Mouse (Mus musculus) ZHBTc4 (cell line): ENCODE results near the gene Clspn.

Source experiments
- DNase-seq: peaks from one replicate; pipeline ENCODE4 v3.0.0-alpha.2; 2011; ENCODE audit warnings: low read depth, low spot score

Clspn gene

GRCm38 (mm10) chr4:126636330-126636729 is 79.6 kb downstream of the Clspn start:
- DNase-seq = no peak

- DNase-seq = no peak
These were observed 80.7 kb downstream of the Clspn start for GRCm38 (mm10) chr4:126637446-126637845.

- DNase-seq = no peak
These were observed 82.6 kb downstream of the Clspn start for GRCm38 (mm10) chr4:126639339-126639738.

GRCm38 (mm10) chr4:126641901-126642300 is 85.2 kb downstream of the Clspn start:
- DNase-seq = no peak
